Mouse (Mus musculus): ENCODE measurements around the gene Sh3pxd2b.

DNA sequence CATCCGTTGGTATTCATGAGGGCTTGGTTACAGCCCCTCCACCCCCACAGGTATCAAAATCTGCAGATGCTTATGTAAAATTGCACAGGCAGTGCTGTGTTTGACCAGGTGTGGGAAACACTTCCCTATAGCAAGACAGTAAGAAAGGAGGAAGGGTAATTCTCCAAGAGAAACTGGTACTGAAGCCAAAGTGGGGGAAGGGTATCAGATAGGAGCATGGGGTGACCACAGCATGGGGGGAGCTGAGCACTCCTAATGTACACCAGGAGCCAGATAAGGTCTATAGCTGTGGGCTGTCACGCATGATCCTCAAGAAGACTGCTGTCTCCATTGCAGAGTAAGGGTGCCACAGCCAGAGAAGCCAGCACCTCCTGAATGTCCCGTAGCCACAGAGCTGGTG is 21.4 kb downstream of the Sh3pxd2b start:
- no peak for TF ChIP-seq CTCF (IDR thresholded peaks at IDR 0.05; ENCODE audit: borderline replicate concordance, extremely low read depth, insufficient read depth, insufficient read length)
- no peak for TF ChIP-seq POLR2A (IDR thresholded peaks at IDR 0.05; ENCODE audit: borderline replicate concordance, extremely low read depth, insufficient read depth, insufficient read length, poor library complexity, severe bottlenecking)
